Mouse (Mus musculus): Measurements from ENCODE around the gene Ryr2. TPM values are rescaled to one million over a fixed set of nuclear protein-coding genes. Genes with fewer than 3 reads are reported as not detected.
"Not testable (repeated sequence)": the region's sequence is repeated elsewhere in the genome, so short reads cannot be mapped to it uniquely, and the experiment has no call there.

The Ryr2 gene
- polyA plus RNA-seq, 1 experiment from 2014 or later = 2.7 TPM

DNA sequence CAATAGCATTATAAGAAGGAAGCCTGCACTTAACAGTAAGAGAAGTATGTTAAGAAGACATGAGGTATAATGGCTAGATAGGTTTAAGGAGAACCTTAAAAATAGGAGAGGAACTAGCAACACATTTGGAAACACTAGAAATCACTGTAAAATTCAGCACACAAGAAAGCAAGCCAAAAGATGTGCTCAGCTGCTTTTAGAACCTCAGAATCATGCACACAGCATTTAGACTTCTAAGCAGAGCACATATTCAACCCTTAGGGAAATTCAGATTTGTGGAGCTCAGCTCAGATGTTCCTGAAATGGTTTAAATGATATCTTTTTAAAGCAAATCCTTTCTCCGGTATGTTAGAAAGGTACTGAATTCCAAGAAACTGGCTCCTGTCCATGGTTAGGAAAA lies 461.9 kb downstream of the Ryr2 start:
- no peak overlapping the region for H3K9ac ChIP-seq (replicated peaks)
- no peaks in the 10 kb centered on the region for H3K27me3 ChIP-seq
- H3K4me1 ChIP-seq (replicated peaks) = no peaks in the 10 kb centered on the region
- H3K36me3 ChIP-seq = no peaks in the 10 kb centered on the region
- no peak overlapping the region for H3K4me3 ChIP-seq (replicated peaks)
- no peak overlapping the region for H3K27ac ChIP-seq
- 100% methylated on average over 1 of the region's 1 CpGs for WGBS
- H3K4me2 ChIP-seq (replicated peaks) = no peak overlapping the region
- ATAC-seq = no peak
- H3K9me3 ChIP-seq = no peaks in the 10 kb centered on the region

DNA sequence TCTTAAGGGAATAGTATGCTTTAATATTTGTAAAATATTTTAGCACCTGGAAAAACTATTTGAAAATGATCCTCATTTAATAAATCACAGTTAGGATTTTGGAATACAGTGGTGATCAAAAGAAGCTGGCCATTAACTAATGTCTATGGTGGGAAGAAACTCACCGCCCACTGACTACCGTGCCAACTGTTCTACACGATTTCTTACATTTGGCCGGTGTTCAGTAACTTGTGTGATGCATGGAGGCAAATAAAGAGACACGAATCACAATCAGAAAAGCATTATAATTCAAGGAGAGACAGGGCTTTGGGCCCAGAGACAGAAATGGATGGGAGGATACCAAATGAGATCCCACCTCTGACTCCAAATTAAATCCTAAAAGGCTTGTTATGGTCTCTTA lies 470.4 kb downstream of the Ryr2 start:
- Histone ChIP-seq H3K4me1 (replicated peaks) (no peaks in the 10 kb centered on the region), H3K27ac (no peak overlapping the region), H3K9me3 (no peaks in the 10 kb centered on the region), H3K9ac (replicated peaks) (no peak overlapping the region), H3K27me3 (no peaks in the 10 kb centered on the region), H3K4me2 (replicated peaks) (no peak overlapping the region), H3K4me3 (replicated peaks) (no peak overlapping the region), H3K36me3 (no peaks in the 10 kb centered on the region)
- no peak for ATAC-seq
- 87% methylated on average over 5 of the region's 5 CpGs for WGBS

DNA sequence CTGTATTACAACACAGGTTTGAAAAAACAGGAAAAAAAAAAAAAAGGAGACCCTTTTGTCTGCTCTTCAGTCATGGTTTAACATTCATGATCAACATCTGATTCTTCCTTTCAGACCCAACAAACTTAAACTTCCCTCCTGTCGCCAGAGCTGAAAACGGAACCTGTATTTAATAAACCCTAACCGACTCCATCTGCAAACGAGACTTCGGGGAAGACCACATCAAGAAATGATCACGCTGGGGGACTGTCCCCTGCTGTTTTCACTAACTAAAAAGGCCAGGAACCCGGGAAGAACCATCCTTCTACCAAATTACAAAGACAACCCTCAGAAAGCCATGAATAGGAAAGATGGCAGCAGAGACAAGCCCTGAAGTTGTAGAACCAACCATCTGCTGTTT lies 482.2 kb downstream of the Ryr2 start:
- H3K4me1 ChIP-seq (replicated peaks) = no peaks in the 10 kb centered on the region
- 83% methylated on average over 7 of the region's 7 CpGs for WGBS
- H3K9ac ChIP-seq (replicated peaks) = no peak overlapping the region
- H3K27ac ChIP-seq = no peak overlapping the region
- H3K9me3 ChIP-seq = 0 out of 2 replicates have a peak, but pooled peaks cover 4% of the 10 kb centered on the region
- no peak overlapping the region for H3K4me3 ChIP-seq (replicated peaks)
- H3K4me2 ChIP-seq (replicated peaks) = no peak overlapping the region
- no peak for ATAC-seq
- no peaks in the 10 kb centered on the region for H3K27me3 ChIP-seq
- H3K36me3 ChIP-seq = no peaks in the 10 kb centered on the region

DNA sequence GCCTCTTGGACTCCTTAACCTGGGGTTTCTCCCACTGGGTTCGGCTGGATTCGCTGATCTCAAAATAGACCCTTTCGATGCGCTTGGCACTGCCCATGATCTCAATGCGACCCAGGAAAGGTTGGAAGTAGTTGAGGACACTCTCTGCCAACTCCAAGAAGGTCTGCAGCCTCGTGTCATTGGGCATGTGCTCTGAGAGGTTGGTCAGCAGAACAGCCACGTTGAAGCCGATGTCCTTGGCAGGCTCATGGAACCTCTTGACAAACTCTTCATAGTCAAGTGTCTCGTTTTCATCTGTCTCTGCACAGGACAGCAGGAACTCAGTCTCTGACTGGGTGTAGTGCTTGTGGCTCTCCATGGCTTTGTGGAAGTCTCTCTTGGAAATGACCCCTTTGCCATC lies 511.3 kb downstream of the Ryr2 start:
- H3K27me3 ChIP-seq = no peaks in the 10 kb centered on the region
- H3K27ac ChIP-seq = no peak overlapping the region
- H3K36me3 ChIP-seq = no peaks in the 10 kb centered on the region; the same call in 1 of the 2 replicates
- H3K4me2 ChIP-seq (replicated peaks) = no peak overlapping the region
- WGBS = 86% methylated on average over 9 of the region's 9 CpGs
- H3K9ac ChIP-seq (replicated peaks) = no peak overlapping the region
- no peaks in the 10 kb centered on the region for H3K9me3 ChIP-seq
- no peak overlapping the region for H3K4me3 ChIP-seq (replicated peaks)
- H3K4me1 ChIP-seq (replicated peaks) = no peaks in the 10 kb centered on the region
- ATAC-seq = no peak

DNA sequence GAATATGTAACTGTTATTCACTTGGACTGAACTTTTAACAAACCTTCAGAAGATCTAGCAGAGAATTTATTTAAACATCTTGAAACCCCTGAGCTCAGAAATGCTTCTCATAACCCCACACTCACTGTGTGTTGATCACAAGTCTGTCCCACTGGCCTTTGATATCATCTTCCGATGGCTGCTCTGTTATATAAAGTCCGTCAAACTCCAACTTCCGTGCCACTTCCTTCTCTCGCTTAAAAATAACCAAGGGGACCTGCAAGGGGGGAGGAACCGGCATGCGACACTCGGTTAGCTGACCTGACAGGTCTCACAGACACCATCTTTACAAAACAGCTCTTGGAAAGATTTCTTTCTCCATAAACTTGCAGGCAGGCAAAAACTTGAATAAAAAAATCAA lies 521.5 kb downstream of the Ryr2 start:
- no peaks in the 10 kb centered on the region for H3K4me1 ChIP-seq (replicated peaks)
- no peak for ATAC-seq
- WGBS = 87% methylated on average over 7 of the region's 7 CpGs
- no peak overlapping the region for H3K4me3 ChIP-seq (replicated peaks)
- no peaks in the 10 kb centered on the region for H3K36me3 ChIP-seq
- no peak overlapping the region for H3K4me2 ChIP-seq (replicated peaks)
- no peaks in the 10 kb centered on the region for H3K9me3 ChIP-seq
- H3K9ac ChIP-seq (replicated peaks) = no peak overlapping the region
- no peaks in the 10 kb centered on the region for H3K27me3 ChIP-seq
- H3K27ac ChIP-seq = no peak overlapping the region

DNA sequence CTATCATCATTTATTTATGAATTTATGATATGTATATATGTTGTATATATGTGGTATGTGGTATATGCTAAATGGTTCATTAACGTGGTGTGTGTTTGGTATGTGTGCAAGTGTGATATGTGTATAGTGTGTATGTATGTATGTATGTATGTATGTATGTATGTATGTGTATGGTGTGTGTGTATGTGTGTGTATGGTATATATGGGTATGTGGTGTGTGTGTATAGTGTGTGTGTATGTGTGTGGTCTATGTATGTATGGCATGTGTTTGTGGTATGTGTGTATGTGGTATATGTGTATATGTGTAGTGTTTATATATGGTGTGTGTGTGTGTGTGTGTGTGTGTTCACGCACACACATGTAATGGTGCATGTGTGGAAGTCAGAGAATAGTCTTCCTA lies 534.2 kb downstream of the Ryr2 start:
- ATAC-seq = 0 out of 2 replicates have a peak, but pooled peaks have one; percentile 17
- no peak overlapping the region for H3K4me3 ChIP-seq (replicated peaks)
- WGBS = 95% methylated on average over 1 of the region's 2 CpGs
- no peaks in the 10 kb centered on the region for H3K9me3 ChIP-seq
- no peaks in the 10 kb centered on the region for H3K4me1 ChIP-seq (replicated peaks)
- H3K9ac ChIP-seq (replicated peaks) = no peak overlapping the region
- no peak overlapping the region for H3K4me2 ChIP-seq (replicated peaks)
- H3K36me3 ChIP-seq = no peaks in the 10 kb centered on the region
- H3K27ac ChIP-seq = no peak overlapping the region
- H3K27me3 ChIP-seq = no peaks in the 10 kb centered on the region

DNA sequence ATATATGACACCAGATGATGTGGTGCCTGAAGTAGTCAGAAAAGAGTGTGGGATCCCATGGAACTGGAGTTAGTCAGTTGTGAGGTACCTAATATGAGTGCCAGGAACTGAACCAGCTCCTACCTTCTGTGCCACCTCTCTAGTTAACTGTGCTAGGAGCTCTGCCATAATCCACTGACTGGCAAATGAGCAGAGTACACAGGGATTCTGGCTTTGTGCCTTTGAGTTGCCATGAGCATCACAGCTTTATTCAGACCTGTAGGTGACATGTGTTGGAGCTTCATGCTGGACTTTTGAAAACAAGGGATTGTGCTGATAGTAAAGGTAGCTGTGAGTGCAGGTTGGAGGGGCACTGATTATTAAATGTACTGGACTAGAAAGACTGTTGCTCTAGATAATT lies 539.4 kb downstream of the Ryr2 start:
- H3K4me3 ChIP-seq (replicated peaks) = no peak overlapping the region
- no peak overlapping the region for H3K9ac ChIP-seq (replicated peaks)
- H3K9me3 ChIP-seq = no peaks in the 10 kb centered on the region
- H3K36me3 ChIP-seq = no peaks in the 10 kb centered on the region
- no peak overlapping the region for H3K27ac ChIP-seq
- no peaks in the 10 kb centered on the region for H3K4me1 ChIP-seq (replicated peaks)
- no peaks in the 10 kb centered on the region for H3K27me3 ChIP-seq
- no peak for ATAC-seq
- no peak overlapping the region for H3K4me2 ChIP-seq (replicated peaks)

DNA sequence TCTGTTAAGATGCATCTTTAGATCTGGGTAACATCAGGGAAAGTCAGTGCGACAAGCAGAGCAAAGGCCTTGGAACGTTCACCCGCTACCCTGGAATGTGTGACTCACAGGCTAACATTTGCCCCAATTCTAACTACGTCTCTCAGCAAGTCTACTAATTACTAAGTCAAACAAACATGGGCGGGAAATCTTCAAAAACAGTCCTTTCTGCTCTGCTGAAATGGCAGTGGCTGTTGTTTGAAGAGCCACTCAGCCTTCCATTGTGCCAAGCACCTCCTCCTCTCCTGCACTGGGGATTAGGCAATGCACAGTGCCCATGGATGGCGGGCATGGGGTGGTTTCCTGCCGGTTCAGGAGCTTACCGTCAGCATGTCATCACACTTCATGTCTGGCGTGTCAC lies 540.3 kb downstream of the Ryr2 start:
- Histone ChIP-seq H3K4me3 (replicated peaks) (no peak overlapping the region), H3K4me1 (replicated peaks) (no peaks in the 10 kb centered on the region), H3K27ac (no peak overlapping the region), H3K9ac (replicated peaks) (no peak overlapping the region), H3K4me2 (replicated peaks) (no peak overlapping the region), H3K36me3 (no peaks in the 10 kb centered on the region), H3K27me3 (no peaks in the 10 kb centered on the region), H3K9me3 (no peaks in the 10 kb centered on the region)
- 63% methylated on average over 9 of the region's 9 CpGs for WGBS
- ATAC-seq = no peak

DNA sequence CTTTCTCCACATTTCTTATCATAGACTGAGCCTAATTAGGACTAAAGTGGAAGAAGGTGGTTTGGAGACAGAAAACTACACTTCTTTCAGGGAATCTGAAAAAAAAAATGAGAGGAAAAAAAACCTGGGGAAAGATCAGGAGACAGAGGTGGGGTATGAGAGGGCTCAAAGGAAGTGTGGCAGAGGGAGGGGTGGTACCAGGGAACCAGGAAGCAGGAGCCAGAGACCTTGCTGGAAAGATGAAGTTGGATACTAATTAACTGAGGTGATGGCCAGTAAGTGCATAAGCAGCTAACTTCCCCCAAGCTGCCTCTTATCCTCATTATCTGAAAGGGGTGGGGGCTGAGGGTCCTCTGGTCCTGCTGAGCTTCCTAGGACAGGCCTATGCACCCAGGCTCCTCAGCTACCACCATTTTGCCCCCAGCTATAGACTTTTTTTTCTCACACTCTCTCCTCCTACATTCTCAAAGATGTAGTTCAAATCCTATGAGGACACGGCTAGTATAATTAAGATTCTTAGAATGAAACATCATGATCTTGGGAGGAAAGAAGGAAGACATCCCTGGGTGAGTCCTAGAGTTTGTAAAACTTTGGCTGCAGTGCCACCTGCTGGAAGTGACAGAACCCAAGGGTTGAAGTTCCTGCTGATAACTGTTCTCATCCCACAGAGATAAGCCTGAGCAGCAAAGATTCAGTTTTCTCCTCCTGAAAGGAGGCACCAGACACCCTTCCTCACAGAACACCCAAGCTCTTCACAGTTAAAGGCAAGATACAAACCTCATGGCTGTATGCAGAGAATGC lies 543.3 kb downstream of the Ryr2 start:
- Histone ChIP-seq H3K9ac (replicated peaks) (no peak overlapping the region), H3K9me3 (no peaks in the 10 kb centered on the region), H3K4me1 (replicated peaks) (no peaks in the 10 kb centered on the region), H3K36me3 (no peaks in the 10 kb centered on the region), H3K27ac (no peak overlapping the region), H3K4me3 (replicated peaks) (no peak overlapping the region), H3K27me3 (no peaks in the 10 kb centered on the region), H3K4me2 (replicated peaks) (no peak overlapping the region)
- peak; percentile 87 for ATAC-seq
- WGBS = 23% methylated on average over 1 of the region's 1 CpGs

DNA sequence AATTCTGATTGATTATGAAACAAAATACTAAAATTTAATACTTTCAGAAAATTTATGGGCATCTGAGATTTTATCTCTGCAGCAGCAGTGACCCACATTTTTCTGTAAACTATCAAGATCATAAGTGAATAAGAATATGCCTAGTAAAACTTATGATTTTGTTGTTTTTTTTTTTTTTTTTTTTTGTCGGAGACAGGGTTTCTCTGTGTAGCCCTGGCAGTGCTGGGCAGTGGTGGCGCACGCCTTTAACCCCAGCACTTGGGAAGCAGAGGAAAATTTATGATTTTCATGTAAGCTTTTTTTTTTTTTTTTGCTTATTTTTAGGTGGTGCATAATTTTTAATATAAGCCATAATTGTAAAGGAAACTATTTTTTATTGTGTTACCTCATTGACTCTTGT lies 557.1 kb downstream of the Ryr2 start:
- no peak overlapping the region for H3K4me2 ChIP-seq (replicated peaks)
- no peak overlapping the region for H3K4me3 ChIP-seq (replicated peaks)
- H3K9me3 ChIP-seq = no peaks in the 10 kb centered on the region
- no peaks in the 10 kb centered on the region for H3K36me3 ChIP-seq
- WGBS = 100% methylated on average over 3 of the region's 3 CpGs
- ATAC-seq = no peak
- H3K9ac ChIP-seq (replicated peaks) = no peak overlapping the region
- no peak overlapping the region for H3K27ac ChIP-seq
- no peaks in the 10 kb centered on the region for H3K4me1 ChIP-seq (replicated peaks)
- H3K27me3 ChIP-seq = no peaks in the 10 kb centered on the region

DNA sequence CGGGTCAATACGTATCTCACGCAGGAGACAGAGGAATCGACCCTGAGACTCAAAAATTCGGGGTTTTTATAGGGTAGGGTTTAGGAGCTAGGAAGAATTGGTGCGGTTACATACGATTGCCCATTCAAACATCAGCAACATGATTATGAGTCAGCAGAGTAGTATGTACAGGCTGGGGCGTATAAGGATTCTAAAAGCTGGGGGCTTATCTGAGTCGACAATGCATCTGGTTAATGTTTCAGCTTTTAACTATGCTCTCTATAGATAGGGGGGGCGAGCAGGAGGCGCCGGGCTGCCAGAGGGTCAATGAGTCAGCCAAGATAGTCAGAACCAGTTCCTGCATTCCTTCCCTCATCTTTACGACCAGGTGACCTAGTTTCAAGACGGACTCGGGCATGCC lies 557.6 kb downstream of the Ryr2 start:
- H3K36me3 ChIP-seq, ATAC-seq: not testable (repeated sequence)
- 90% methylated on average over 15 of the region's 15 CpGs for WGBS

DNA sequence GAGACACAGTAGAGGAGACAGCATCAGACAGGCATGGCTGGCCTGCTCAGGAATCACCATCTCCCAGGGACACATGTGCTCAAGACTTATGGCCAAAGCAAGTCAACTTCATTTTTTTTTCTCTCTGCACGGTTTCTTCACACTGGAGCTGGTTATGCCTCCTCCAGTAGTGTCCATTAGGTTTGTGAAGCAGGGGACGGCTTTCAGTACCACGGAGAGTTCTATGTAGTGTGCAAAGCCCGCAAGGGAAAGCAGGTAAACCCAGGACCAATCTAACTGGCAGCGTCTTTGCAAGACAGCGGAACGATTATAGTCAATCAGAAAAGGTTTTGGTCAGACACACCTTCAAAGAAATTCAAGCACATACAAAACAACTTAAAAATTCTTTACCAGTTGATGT lies 560.9 kb downstream of the Ryr2 start:
- Histone ChIP-seq H3K9ac (replicated peaks) (no peak overlapping the region), H3K36me3 (no peaks in the 10 kb centered on the region), H3K27me3 (no peaks in the 10 kb centered on the region), H3K4me1 (replicated peaks) (no peaks in the 10 kb centered on the region), H3K9me3 (no peaks in the 10 kb centered on the region), H3K4me2 (replicated peaks) (no peak overlapping the region), H3K4me3 (replicated peaks) (no peak overlapping the region), H3K27ac (no peak overlapping the region)
- ATAC-seq = no peak
- 46% methylated on average over 7 of the region's 7 CpGs for WGBS

More for the DNA sequence above, 557.6 kb downstream of the Ryr2 start:
- H3K27ac ChIP-seq; H3K9ac ChIP-seq (replicated peaks); H3K9me3 ChIP-seq; H3K4me3 ChIP-seq (replicated peaks); H3K27me3 ChIP-seq; H3K4me2 ChIP-seq (replicated peaks); H3K4me1 ChIP-seq (replicated peaks): not testable (repeated sequence)

DNA sequence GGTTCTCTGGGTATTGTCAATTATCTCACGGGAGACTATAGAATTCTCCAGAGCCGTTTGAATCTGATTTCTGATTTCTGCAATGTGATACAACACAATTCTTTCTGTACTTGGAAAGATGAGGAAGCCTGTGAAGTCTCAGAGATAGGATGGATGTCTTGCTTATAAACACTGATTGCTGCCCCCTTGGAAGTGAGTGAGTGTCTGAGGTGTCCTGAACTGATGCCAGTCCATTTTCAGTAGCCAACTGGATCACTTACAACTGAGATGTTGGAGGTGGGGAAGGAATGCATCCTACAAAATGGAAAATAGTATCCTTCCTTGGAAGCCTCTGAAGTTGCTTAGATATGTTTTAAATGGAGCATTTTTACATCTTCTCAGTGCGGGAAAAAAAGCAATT lies 564.2 kb downstream of the Ryr2 start:
- ATAC-seq = no peak
- Histone ChIP-seq H3K4me2 (replicated peaks) (no peak overlapping the region), H3K27me3 (no peaks in the 10 kb centered on the region), H3K27ac (no peak overlapping the region), H3K36me3 (no peaks in the 10 kb centered on the region), H3K4me1 (replicated peaks) (no peaks in the 10 kb centered on the region), H3K9me3 (no peaks in the 10 kb centered on the region), H3K9ac (replicated peaks) (no peak overlapping the region), H3K4me3 (replicated peaks) (no peak overlapping the region)
- WGBS = 90% methylated on average over 3 of the region's 3 CpGs

All from midbrain, embryonic 13.5 days (tissue).